Mouse (Mus musculus) bone marrow, adult 2 months (tissue): Measurements from ENCODE around the gene Olfr1453.

ENCODE experiments used
- CTCF ChIP-seq: fragments of 200-500 bp; IDR thresholded peaks from 2 replicates; pipeline ENCODE4 v1.5.1; 2011; ENCODE audit warnings: low read length, control low read depth; ENCODE audit not compliant: control insufficient read depth, insufficient read depth
- POLR2A ChIP-seq: fragments of 200-500 bp; IDR thresholded peaks from 2 replicates; pipeline ENCODE4 v1.6.1; 2011; ENCODE audit warnings: low read depth, mild to moderate bottlenecking, control low read depth, low read length, borderline replicate concordance; ENCODE audit not compliant: control insufficient read depth

DNA sequence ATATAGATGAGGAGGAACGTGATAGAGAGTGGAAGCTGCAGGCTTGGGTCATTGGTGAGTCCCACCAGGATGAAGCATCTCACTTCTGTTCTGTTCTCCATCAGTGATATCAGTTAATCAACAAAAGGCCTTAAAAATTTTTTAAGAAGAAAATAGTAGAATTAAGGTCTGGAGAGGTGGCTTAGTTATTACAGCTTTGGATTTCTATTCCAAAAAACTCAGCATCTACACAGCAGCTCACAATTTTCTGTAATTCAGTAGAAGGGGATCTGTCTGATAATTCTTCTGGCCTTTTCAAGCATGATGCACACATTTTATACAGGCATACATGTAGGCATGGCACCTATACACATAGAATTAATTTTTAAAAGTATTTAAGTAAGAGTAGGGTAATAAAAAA lies at the start of gene Olfr1453:
- TF ChIP-seq POLR2A, result no peak
- TF ChIP-seq CTCF, result no peak
